Mouse (Mus musculus) CD4-positive, CD25-positive, alpha-beta regulatory T cell, adult 4 months (primary cell): ENCODE measurements at regions not wholly inside any gene's neighbourhood (a gene's known extent, or its start where the extent isn't known, plus 50 kb on each side); places are given as distances from the start of the nearest gene placed in this dataset.

Experiments
- ATAC-seq: one replicate; pipeline ENCODE4 v1.8.0; 2017

DNA sequence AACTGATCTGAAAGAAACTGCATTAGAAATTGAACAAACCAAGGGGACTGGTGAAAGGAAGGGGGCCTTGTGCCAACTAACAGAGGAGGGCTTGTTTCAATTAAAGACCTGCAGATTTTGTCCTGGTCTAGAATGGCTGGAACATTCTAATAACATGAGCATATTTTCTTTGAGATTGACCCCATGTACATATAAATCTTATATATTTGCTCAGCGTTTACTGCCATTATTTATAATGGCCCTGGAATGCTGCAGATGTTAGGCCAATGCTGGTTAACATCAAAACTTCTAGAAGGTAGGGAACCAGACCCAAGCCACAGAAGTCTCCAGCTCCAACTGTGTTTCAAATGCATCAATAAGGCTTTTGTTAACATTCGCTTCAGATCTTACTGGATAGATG lies 326.4 kb downstream of the Tns1 start:
- no peak for ATAC-seq

DNA sequence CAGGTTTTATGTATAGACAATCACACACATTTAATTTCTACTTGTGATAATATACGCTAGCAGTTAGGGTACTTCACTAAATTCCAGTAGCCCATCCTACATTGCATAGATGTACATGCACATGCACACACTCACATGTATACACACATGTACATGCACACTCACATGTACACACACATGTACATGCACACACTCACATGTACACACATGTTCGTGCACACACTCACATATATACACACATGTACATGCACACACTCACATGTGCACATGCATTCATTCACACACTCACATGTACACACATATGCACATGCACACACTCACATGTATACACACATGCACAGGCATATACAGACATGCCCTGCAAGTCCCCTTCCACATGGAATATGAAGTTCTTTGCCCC lies 326.8 kb downstream of the Tns1 start:
- no peak for ATAC-seq

DNA sequence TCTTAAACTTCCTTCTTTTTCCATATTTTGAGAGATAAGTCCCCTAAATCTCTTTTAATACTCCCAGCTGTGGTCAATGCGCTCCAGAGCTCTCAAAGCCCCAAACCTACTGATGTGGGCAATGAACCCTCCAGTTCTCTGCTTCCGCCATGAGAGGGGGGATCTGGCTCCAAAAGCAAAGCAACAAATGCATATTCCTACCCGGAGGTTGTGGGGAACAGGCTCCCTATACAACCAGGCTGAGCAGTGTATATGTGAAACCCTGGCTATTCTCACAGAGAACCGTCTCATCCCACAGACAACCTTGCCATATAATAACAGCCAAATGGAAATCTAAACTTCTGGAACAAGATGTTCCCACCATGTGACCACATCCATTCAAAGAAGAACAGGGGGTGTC lies 330.4 kb downstream of the Tns1 start:
- ATAC-seq, result no peak

DNA sequence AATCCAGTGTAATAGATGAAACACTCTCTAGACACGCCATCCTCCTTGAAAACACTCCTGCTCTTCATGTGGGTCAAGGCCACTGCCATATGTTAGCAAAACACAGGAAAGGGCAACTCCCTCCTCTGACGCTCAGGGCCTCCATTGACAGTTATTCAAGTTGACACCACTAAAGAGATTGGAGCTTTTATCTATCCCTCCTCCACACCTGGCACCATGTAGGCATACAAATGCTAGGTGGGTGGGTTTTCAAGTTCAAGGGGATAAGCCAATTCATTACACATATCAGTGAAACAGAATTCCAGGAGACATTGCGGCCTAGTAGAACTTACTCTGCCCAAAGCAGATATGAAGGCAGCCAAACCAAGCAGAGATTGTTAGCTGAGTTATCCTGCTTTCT lies 331.0 kb downstream of the Tns1 start:
- no peak for ATAC-seq

DNA sequence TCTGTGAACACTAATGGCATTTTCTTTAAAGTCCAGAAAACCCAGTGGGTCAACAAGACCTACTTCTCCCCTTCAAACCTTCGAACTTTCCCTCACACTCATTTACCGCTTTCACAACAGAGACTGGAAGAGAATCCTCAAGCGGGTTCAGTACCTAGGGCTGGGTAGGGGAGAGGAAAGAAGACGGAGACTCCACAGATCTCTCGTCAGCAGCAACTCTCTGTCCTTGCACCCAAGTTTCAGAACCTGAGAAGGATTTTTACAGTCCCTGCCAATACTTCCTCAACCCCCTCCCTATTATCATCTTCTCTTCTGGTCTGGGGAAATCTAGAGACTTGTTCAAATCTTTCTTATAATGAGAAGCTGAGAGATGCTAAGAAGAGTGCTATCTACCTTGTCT lies 331.9 kb downstream of the Tns1 start:
- ATAC-seq, result no peak

DNA sequence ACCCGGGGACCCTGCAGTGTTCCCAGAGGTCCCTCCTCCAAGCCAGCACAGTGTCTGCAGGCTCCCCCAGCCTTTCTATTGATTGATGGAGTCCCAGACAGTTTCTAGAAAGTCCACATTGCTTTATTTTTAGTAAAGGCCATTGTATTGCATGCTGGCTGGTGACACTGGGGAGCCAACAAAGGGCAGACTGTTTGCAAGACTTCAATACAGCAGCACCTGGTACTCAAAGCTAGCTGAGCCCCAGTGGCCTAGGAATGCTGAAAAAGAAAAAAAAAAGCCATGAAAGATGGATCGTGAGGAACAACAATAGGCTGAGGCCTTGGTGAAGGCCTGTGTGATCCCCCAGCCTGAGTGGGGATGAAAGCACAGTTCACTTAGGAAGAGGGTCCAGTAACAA lies 336.6 kb downstream of the Tns1 start:
- no peak for ATAC-seq

DNA sequence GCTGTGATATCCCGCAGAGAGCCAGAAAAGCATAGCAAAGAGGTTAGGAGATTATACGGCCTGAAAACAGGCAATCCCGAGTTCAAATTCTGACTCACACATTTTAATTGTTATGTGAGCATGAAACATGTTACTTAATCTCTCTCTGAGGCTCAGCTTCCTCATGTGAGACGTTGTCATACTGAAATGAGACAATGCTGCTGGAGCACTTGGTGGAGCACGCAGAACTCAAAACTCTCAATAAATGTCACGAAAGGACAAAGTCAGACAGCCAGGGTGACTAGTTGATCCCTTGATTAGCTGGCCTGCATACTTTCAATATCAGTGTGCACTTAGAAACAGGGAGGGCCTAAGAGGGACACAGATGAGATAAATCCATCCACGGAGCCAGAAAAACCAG lies 337.0 kb downstream of the Tns1 start:
- ATAC-seq, result no peak

DNA sequence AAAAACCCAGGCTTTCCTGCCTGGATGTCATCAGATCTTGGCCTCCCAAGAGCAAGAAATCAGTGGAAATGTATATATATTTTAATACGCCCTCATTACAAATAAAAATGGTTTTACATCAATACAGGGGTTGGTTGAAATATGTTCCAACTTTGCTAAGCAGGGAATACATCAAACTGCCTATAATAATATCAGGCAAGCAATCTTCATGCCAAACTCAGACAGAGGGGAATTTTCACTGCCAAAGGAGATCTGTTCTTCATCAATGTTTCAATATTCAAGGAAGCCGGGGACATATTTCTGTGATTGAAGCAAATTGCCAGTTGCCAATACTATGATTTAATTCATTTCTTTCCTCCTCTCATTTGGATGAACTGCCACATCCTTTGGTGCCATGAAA lies 340.9 kb downstream of the Tns1 start:
- ATAC-seq, result no peak

DNA sequence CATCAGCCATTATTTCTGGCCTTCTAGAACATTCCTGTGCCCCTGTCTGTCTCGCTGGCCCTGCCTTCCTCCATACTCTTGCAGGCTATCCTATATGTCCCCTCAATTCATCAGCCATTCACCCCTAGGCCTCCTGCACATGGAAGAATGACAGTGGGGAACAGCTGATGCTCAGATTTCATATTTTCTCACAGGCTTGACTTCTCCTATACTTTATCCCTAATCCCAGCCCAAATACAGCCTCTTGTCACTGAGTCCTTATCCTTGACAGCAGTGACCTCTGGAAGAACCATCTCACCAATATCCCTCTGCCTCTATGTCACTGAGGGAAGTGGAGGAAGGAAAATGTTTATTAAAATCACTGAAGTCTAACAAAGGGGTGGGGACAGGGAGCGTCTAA lies 341.4 kb downstream of the Tns1 start:
- ATAC-seq, result no peak

DNA sequence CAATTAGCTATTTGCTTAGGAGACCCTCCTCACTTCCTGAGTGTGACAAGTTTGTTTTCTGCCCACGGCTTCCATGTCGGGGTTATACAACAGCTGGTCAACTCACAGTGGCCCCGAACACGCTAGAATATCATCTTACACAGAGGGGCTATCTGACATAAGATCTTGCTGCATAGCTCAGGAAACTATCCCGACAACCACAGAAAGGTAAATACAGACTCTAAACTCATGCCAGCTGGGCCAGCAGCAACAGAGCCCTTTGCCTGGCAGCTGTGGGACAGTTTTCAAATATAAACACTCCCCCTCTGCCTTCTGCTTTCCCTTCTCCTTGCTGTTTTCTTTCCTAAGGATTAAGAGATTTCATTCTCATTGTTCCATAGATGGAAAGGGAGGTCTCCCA lies 352.5 kb downstream of the Tns1 start:
- ATAC-seq, result no peak

DNA sequence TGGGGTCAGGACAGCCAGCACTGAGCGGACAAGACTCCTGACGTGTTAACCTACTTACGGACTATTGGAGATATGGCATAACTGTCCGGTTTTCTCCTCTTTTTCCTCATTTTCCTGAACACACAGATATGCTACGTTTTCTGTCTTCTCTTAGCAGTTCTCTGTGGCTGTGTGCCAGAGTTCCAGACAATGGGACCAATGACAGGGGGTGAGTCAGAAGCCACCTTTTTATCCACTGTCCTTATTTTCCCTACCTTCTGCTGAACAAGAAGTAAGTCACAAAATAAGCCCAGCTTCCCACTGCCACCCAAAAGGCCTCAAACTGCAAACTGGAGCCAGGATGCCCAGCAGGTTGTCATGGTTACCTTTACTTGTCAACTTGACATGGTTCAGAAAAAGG lies 353.6 kb downstream of the Tns1 start:
- no peak for ATAC-seq

DNA sequence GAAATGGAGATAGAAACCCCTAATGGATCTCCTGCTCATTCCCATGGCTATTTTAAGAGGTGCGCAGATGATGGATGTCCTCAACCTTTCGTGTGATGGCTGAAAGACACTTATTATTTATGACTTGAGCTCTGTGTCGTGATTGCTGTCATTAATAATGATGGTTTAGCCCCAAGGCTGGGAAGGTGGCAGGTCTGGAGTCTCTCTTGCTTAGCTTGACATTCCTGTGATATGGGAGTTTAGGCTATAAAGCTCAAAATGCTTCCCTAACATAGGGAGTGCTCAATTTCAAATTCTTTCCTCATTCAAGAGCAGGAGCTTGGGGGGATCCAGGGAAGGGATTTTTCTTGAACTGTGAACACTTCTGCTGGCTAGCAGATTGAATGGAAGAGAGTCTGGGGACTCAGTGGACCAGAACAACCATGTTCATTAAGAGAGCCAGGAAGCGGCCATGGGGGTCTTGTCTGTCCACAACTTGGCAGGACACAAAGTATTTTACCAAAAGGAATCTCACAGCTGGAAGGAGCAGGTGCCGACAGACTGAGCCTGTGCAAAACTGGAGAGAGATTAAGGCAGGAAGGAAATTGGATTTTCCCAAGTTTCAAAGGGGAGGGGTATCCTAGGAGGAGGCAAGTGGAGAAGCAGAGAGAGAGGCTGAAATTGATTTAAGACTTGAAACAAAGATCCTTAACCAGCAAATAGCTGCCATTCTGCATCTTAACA lies 359.5 kb downstream of the Tns1 start:
- ATAC-seq, result no peak

DNA sequence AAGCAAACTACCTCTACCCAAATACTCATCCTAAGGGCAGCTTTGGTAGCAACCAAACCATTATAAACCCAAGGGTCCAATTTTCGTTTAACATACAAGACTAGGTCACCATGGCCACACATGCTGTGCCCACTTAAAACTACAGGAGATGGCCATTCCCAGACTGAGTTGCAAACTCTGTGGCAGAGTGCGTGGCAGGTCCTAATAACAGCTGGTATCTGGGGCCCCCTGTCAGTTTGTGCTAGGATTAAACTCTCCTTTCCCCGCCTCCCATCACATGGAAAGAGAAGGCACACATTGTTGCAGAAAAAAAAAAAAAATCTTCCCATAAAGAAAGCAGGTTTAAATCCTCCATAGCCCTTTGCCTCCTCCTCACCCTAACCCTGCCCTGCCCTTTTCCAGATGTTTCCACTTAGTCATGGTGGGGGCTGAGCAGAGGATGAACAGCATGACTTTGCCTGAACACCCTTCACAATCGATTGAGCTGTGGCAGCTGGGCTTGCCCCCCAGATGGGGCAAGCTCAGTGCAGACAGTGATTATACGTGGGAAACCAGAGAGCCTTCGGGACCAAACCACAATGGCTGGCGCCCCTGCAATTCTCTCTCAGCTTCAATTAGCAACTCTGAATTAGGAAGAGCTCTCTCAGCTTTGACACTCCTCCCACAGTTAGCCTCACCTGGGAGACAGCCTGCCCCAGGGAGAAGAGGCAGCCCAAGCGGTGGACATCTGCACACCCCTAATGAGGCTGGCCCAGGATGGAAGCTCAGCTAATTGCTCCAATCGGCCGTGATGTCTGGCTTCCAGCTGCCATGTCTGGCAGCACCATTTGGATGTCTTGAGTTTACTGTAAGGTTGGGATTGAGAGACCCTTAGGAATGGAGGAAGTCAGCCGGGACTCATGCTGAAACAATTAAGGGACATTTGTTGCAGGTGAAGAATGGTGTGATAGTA lies 365.9 kb downstream of the Tns1 start:
- ATAC-seq, result no peak

DNA sequence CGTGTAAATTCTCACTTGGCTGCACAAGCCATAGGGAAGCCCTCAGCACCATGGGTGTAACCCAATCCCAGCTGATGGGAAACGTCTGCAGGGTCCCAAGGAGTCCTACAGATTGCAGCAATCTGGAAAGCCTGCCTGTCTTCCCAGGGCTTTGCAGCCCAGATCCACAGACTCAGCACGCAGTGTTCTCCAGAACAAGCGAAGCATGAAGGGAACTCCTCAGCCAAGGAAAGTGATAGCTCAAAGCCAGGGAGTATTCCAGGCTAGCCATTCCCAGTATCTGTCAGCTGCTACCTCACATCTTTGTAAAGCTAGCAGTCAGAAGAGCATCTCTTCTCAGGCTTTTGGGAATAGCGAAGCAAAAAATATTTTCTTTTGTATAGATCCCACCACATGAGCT lies 368.5 kb downstream of the Tns1 start:
- ATAC-seq, result no peak

DNA sequence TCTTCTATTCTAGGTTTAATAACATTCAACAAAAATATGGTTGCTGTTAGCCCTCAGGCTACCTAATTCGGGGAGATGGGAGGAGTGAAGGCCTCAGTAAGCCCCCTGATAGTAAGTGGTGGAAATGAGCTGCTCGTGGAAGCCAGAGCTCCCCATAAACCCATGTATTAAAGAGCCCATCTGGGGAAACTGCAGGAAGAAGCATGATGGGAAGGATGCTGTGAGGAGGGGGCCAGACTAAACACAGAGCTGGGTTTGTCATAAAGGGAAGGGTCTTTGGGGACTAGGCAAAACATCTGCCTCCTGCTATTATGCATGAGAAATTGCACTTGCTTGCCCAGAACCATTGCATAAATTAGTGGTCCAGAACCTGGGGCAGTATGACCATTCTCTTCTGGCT lies 369.3 kb downstream of the Tns1 start:
- no peak for ATAC-seq

DNA sequence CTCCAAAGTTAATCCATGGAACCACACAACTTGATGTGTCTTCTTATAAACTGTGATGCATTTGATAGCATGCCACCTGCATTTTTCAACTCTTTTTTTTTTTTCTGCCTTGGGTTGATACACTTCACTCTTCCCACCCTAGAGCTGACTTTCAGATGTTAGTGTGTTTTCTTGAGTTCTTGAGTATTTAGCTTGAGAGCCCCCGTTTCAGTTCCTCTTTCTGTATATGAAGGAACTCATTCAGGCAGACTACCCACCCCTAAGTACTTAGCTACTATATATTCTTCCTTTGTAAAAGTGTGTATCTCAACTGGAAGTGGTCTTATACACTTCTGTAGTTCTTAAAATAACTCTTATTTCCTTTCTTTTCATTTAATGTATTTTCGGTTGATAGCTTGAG lies 371.1 kb downstream of the Tns1 start:
- no peak for ATAC-seq

DNA sequence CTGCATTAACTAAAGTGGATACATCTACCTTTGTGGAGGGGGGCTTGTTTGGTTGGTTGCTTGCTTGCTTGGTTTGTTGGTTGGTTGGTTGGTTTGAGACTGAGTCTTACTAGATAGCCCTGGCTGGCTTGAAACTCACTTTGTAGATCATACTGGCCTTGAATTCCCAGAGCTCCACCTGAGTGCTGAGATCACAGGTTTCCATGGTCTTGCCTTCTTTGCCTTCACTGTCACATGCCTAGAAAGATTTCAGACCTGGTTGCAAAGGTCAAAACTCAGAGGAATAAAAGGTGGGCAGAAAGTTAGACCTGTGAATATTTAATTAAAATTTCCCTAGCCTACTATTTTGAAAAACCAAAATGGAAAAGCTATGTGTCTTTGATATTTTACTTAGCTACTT lies 375.5 kb downstream of the Tns1 start:
- no peak for ATAC-seq

DNA sequence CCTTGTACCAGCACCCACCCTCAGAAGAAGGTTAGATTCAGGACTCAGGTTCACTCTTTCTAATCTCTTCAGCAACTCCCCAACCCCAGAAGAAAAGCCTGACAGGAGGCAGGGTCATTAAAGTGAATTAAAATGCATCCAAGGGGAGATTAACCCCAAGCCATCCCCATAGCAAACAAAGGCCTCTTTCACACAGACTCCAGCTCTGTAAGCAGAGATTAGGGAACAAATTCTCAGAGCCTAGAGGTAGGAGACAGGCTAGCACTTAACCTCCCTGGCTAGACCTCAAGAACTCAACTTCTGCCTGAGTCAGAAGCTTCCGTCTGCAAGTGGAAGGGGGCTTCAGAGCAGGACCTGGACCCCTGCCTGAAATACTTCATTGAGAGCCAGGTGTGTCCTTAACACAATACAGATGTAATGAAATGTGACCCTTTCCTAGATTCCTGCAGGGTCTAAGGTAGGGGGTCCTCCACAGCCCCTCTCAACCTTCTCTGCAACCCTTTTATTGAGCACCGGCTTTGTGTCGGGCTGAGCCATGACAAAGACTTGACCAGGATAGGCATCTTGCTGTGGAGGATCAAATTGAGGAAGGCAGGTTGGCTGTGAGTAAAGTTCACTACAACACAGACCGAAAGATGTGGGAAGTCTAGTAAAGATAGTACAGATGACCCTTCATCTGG lies 379.6 kb downstream of the Tns1 start:
- no peak for ATAC-seq

DNA sequence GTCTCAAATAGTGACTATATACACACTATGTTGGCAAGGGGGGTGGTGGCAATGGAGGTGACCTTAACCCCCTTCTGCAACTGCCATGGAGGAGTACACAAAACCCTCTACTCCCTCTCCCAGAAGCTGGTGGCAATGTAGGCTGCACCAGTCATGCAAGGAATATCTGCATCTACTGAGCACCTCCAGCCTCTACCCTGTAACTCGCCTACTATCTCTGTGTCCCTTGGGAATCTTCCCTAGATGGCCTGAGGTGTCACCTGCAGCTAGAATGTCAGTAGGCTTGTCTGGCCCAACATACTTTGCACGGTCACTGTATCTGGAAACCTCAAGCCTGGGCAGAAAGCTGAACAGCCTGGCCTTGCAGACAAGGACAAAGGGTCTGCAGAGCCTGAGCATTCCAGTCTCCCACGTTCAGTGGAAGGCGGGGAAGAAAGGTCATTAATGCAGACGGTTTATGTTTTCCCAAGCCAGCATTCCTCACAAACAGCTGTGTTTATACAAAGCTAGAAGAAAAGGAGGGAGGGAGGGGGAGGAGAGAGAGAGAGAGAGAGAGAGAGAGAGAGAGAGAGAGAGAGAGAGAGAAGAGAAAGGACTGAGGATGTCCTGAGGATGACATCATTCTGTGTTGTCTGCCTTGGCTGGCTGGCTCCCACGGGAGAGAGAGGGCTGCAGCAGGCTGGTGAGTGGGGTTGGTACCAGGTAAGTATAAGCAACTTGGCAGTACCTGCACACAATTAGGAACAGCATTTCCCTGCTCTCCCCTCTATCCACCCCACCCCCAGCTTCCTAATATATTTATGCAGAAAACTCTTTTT lies 380.3 kb downstream of the Tns1 start:
- ATAC-seq, result no peak

DNA sequence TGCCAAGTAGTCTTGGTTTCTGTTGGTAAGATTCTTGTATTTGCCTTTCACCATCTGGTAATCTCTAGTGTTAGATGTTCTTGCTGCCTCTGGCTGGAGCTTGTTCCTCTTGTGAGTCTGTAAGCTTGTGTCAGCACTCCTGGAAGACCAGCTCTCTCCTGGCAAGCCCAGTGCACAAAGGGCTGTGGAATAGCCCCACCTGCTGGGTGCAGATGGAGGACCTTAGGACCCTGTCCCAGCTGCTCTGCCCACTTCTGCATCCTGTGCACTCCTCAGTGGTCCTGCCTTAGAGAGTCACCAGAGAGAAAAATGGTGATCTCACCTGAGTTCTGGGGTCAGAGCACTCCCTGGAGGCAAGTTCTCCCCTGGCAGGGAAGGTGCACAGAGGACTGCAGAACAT lies 387.2 kb downstream of the Tns1 start:
- no peak for ATAC-seq

DNA sequence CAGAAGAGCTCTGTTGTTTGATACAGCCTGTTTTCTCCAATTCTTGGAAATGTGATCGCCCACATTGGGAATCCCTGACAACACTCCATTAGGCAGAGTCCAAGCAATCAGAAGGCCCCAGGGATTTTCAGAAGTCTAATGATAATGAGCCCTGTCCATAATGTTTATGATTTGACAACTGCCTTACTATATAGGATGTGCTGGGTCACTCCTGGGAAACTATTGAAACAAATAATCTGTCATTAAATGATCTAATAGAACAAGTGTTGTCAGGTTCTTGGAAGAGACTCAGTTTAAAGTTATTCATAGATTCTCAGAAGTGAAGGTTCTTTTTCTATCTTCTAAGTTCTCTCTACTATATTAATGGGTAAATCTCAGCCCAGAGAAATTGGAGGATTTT lies 395.9 kb downstream of the Tns1 start:
- ATAC-seq, result no peak

DNA sequence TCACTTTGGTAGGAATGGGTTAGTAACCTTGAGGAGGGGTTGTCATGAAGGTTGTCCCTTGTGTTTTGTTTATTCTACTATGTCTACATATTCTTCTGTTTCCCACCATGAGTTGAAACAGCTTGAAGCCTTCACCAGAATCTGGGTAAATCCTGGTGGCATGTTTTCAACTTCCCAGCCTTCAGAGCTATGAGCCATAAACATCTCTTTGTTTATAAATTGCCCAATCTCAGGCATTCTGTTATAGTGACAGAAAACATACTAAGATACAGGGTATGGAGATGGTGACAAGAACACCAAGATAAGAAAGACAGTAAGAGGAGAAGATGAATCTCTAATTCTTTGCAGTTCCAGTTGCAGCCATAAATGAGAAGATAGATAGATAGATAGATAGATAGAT lies 396.5 kb downstream of the Tns1 start:
- no peak for ATAC-seq

DNA sequence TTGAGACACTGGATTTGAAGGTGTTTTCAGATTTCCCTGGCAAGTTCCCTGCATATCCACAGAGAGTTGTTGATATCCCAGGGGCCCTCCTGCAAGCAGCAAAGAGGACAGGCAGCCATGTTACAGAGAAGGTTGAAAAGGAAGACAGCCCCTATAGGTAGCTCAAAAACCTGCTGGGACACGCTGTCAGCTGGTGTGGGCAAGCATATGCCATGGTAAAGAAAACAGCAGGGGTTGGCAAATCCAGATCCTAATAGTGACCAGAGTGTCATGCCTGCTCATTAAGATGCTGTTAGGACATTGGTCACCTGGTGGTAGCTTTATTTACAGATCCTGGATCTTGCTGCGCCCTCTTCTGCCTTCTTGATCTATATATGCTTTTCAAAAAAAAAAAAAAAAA lies 397.6 kb downstream of the Tns1 start:
- ATAC-seq, result no peak
